Mouse (Mus musculus): Measurements from ENCODE around the gene Tdrd6.

Gene Tdrd6

DNA sequence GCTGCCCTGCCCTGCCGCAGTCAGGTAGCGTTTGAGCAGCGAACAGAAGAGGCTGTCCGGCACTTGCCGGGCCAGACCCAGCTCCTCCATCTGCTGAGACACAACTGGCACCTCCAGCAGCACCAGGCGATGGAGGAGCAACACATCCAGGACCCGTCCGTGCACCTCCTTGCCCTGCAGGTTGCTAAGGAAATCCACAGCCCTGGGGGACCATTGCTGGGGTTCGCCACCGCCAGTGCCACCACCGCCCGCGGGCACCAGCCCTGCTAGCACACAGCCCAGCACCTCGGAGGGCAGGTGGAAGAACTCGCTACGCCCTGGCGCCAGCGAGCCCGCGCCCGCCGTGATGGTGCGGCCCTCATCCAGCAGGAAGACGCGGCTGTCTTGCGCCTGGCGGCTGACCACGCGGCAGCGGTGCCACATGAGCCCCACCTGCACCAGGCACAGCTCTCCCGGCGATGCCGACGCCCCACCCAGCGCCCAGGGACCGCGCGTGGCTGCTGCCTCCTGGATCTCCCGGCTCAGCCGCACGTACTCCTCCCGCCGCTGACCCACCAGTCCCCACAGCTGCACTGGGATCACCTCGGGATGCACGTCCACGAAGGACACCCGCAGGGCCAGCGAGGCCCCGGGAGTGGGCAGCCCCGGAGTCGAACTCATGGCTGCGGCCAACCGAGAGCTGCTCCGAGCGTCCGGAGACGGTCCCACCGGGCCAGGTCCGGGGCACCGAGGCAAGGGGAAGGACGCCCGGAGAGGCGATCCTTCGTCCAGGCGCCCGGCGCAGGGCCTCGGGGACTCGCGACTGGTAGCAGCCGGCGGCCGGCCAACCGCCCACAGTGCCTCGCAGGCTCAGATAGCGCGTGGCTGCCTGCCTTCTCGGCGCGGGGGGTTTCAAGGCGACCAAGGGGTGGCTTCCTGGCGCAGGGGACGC lies at the start of gene Tdrd6:
TSS of gene Tdrd6 (minus strand) at position 804 of the 931 bp plus-strand sequence.
- peak; percentile 37 for DNase-seq

- DNase-seq, result no peak
Observed at GRCm38 (mm10) chr17:43677317-43677716, 47.2 kb upstream of the Tdrd6 start.

DNA sequence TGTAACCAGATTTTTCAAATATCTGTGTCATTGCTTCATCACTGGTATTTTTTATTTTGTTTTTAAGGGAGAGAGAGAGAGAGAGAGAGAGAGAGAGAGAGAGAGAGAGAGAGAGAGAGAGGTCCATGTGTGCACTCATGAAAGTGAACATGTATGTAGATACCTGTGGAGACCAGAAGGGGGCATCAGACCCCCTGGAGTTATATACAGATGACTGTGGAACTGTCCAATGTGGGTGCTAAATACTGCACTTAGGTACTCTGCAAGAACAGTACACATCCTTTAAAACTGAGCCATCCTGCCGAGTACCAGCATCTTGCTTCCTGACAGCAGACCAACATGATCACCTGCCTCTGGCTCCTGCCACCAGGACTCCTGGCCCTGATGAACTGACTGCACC lies 46.1 kb upstream of the Tdrd6 start:
- DNase-seq, result no peak

- DNase-seq, result peak; percentile 21
Observed at GRCm38 (mm10) chr17:43675228-43675627, 45.1 kb upstream of the Tdrd6 start.

- DNase-seq, result no peak
Observed at GRCm38 (mm10) chr17:43671907-43672306, 41.8 kb upstream of the Tdrd6 start.

- DNase-seq, result peak; percentile 13
Observed at GRCm38 (mm10) chr17:43669145-43669695, 39.1 kb upstream of the Tdrd6 start.

GRCm38 (mm10) chr17:43667290-43667843 lies 37.3 kb upstream of the Tdrd6 start, which contains the start of gene Cyp39a1:
Gene Cyp39a1 (plus strand): TSS chr17:43667425.
- DNase-seq, result no peak

- DNase-seq, result peak; percentile 93
Observed at GRCm38 (mm10) chr17:43666576-43667289, 36.6 kb upstream of the Tdrd6 start, which contains the start of gene Slc25a27. Gene Slc25a27 (minus strand): TSS chr17:43667214.

DNA sequence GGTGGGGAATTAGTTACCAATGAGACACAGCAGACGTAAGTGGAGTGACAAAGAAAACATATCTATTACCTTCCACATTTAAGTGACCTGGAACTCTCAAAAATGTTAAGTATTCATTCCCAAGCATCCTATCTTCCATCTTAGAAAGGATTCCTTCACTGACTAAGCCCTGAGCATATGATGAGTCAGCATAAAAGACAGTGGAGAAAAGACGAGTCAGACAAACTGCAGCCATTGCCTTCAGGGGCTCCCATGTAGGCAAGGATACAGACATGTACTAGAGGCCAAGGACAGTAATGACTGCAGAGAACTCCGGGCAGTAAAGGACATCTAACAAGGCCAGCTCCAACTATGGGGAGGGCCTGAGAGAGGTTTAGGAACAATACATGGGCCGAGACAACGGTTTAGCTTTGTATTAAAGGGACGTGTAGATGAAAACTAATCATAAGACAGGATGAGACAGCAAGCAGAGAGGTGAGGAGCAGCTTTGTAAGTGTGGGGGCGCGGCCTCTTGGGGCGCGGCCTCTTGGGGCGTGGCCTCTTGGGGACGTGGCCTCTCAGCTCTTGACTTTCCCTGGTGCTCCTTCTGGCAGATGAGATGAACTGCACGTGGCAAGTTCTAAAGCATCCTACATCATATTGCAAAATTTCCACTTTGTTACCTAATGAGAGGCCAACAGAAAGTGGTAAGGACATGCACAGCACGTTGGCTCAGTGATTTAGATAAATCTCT lies 21.4 kb upstream of the Tdrd6 start:
- DNase-seq, result no peak

DNA sequence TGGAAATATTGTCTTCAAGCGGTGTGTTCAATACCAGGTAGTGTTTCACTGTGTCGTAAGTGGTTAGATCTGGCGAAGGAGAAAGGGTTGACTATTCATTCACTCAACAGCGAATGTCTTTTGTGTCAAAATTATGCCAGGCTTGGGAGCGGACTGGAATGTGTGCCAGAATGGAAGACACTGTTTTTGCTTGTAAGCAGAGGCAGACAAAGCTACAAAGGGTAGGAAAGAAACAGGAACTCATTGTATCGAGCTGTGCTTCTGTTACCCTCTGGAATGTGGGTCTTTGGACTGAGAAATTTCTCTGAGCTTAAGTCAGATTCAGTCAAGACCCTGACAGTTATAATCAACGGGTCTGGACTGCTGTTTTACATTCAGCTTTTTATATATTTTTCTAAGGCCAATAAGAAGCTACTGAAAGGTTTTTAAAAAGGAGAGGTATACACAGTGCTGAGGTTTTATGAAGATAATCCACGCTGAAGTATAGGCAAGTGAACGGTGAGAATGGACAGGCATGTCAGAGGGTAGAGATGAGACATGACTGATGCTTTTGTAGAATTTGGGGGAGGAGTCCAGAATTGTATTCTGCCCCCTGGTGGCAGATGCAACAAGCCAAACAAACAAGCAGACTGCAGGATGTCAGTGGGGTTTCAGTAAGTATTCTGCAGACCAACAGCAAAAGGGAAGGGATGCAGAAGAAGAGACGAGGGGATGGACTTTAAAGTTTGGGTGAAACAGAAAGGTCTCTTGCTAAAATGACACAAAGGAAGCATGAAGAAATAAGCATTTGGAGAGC lies 19.7 kb upstream of the Tdrd6 start:
- DNase-seq, result peak; percentile 17

DNA sequence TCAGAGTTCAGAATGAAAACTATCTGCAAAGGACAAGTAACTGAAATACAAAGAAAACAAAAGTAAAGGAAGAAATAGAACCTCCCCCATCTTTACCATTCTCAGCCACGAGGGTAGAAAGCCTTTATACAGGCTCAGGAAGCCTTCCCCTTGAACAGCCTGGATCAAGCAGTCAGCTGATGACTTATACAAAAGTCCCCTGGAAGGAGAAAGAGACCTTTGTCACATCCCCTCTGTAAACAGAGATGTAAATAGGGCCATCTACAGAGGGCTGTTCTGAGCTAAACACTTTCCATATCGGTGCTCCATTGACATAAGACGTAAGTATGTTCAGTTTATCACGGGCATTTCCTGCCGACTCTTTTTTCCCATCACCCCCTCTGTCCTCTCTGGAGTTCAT lies 16.8 kb upstream of the Tdrd6 start:
- no peak for DNase-seq

DNA sequence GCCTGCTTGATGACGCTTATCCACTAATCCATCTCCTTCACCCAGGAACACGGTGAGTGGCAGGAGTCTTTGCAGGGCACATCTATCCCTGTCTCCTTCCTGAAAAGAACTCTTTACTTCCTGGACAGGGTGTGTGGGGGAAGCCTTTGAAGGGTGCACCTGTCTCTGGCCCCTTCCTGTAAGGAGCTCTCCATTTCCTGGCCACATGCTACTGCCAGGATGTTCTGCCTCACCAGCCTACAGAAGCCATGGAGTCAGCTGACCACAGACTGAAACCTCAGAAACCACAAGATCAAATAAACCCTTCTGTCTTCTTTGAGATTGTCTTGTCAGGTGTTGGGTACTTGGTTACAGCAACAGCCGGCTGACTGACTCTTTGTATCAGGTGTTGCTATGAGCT lies 15.0 kb upstream of the Tdrd6 start:
- no peak for DNase-seq

GRCm38 (mm10) chr17:43644375-43644774 lies 14.3 kb upstream of the Tdrd6 start:
- DNase-seq, result no peak

- DNase-seq, result no peak
Observed at GRCm38 (mm10) chr17:43643191-43643590, 13.1 kb upstream of the Tdrd6 start.

- no peak for DNase-seq
Observed at GRCm38 (mm10) chr17:43640825-43641224, 10.7 kb upstream of the Tdrd6 start.

GRCm38 (mm10) chr17:43637146-43637545 lies 7.0 kb upstream of the Tdrd6 start:
- DNase-seq, result no peak

DNA sequence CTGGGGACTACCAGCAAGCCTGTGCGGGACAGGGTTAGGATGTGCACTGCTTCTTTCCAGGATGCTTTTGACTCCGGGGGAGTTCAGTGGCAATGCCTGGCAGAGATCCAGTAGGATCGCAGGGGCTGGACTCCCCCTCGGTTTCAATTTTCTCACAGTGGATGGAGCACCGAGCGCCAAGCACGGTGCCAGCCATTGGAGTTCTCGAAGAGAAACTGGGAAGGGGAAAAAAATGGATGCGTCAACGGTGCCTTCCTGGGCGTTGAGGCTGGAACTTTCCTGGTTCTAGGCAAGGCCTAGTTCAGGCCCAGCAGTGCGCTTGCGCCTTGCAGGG lies 295 bp upstream of the Tdrd6 start:
- DNase-seq, result no peak

- no peak for DNase-seq
Observed at GRCm38 (mm10) chr17:43629026-43629495, 1.0 kb downstream of the Tdrd6 start.

GRCm38 (mm10) chr17:43628246-43628645 lies 1.9 kb downstream of the Tdrd6 start:
- no peak for DNase-seq

- no peak for DNase-seq
Observed at GRCm38 (mm10) chr17:43622076-43622475, 8.0 kb downstream of the Tdrd6 start.

GRCm38 (mm10) chr17:43619156-43619555 lies 10.9 kb downstream of the Tdrd6 start:
- no peak for DNase-seq

- DNase-seq, result no peak
Observed at GRCm38 (mm10) chr17:43612221-43612620, 17.9 kb downstream of the Tdrd6 start.

Data from kidney, postnatal 10 days (tissue).